Mouse (Mus musculus) retina, postnatal 7 days (tissue): Measurements from ENCODE around the gene Stfa2l1.
"Not testable (repeated sequence)": the region's sequence is repeated elsewhere in the genome, so short reads cannot be mapped to it uniquely, and the experiment has no call there.

Experiments
- DNase-seq: peaks from one replicate; pipeline ENCODE4 v3.0.0-alpha.2; 2012; ENCODE audit warnings: low read depth, low spot score

Stfa2l1 gene

GRCm38 (mm10) chr16:36156402-36156975 lies at the start of gene Stfa2l1:
Stfa2l1 (plus strand) TSS chr16:36156811.
- DNase-seq = no peak

- not testable (repeated sequence) for DNase-seq
Measured at GRCm38 (mm10) chr16:36111486-36111885, 45.1 kb upstream of the Stfa2l1 start.

- DNase-seq = not testable (repeated sequence)
Measured at GRCm38 (mm10) chr16:36115751-36116150, 40.9 kb upstream of the Stfa2l1 start.

GRCm38 (mm10) chr16:36128092-36128491 lies 28.5 kb upstream of the Stfa2l1 start:
- no peak for DNase-seq

GRCm38 (mm10) chr16:36131141-36131540 lies 25.5 kb upstream of the Stfa2l1 start, which contains the start of gene Csta1:
Csta1 (minus strand) TSS chr16:36131241.
- no peak for DNase-seq

- no peak for DNase-seq
Measured at GRCm38 (mm10) chr16:36138201-36138600, 18.4 kb upstream of the Stfa2l1 start.

- not testable (repeated sequence) for DNase-seq
Measured at GRCm38 (mm10) chr16:36167841-36168240, 11.2 kb downstream of the Stfa2l1 start.

- DNase-seq = no peak
Measured at GRCm38 (mm10) chr16:36176108-36176507, 19.5 kb downstream of the Stfa2l1 start.

GRCm38 (mm10) chr16:36179910-36180309 lies 23.3 kb downstream of the Stfa2l1 start:
- no peak for DNase-seq

- DNase-seq = not testable (repeated sequence)
Measured at GRCm38 (mm10) chr16:36183912-36184311, 27.3 kb downstream of the Stfa2l1 start, which contains the start of gene Gm5483. Gm5483 (plus strand) TSS chr16:36184212.

GRCm38 (mm10) chr16:36199226-36199625 lies 42.6 kb downstream of the Stfa2l1 start:
- no peak for DNase-seq

GRCm38 (mm10) chr16:36203846-36204245 lies 47.2 kb downstream of the Stfa2l1 start:
- no peak for DNase-seq

- DNase-seq = not testable (repeated sequence)
Measured at GRCm38 (mm10) chr16:36205684-36206083, 49.1 kb downstream of the Stfa2l1 start.

- DNase-seq = no peak
Measured at GRCm38 (mm10) chr16:36209967-36210453, 53.4 kb downstream of the Stfa2l1 start, which contains the start of gene Gm5416. Gm5416 (plus strand) TSS chr16:36210403.
